Mouse (Mus musculus) megakaryocyte, embryonic 14.5 days (primary cell): ENCODE measurements around the gene Myom1. TPM values are rescaled to one million over a fixed set of nuclear protein-coding genes. Genes with fewer than 3 reads are reported as not detected.

Experiments
- H3K27me3 ChIP-seq: replicated peaks from 2 replicates; pipeline ENCODE3; 2012; ENCODE audit warnings: inconsistent platforms
- H3K36me3 ChIP-seq: replicated peaks from 2 replicates; pipeline ENCODE3; 2012; ENCODE audit warnings: low read length, inconsistent platforms, mixed read lengths
- H3K4me1 ChIP-seq: 2 replicates; pipeline ENCODE4 v1.6.1; 2012; ENCODE audit warnings: inconsistent platforms
- H3K4me3 ChIP-seq: replicated peaks from 2 replicates; pipeline ENCODE3; 2012; ENCODE audit warnings: moderate library complexity, mild to moderate bottlenecking, inconsistent platforms
- H3K9me3 ChIP-seq: 2 replicates; pipeline ENCODE4 v1.6.1; 2012; ENCODE audit warnings: inconsistent platforms
- FLI1 ChIP-seq: IDR thresholded peaks from 2 replicates; pipeline ENCODE4 v1.6.1; 2012; ENCODE audit warnings: low read length, inconsistent platforms, mixed read lengths
- GATA1 ChIP-seq: IDR thresholded peaks from 3 replicates; pipeline ENCODE4 v1.6.1; 2012; ENCODE audit warnings: mixed read lengths, low read length, inconsistent platforms, borderline replicate concordance
- polyA plus RNA-seq: library from polyadenylated mRNA; stranded (reverse); fragments of >175 nt; gene quantifications from 2 replicates; pipeline ENCODE4 v1.2.3, GENCODE M21; 2012; ENCODE audit warnings: low replicate concordance; ENCODE audit not compliant: insufficient read depth

Gene Myom1
- polyA plus RNA-seq, 1 experiment = 12.3 TPM

DNA sequence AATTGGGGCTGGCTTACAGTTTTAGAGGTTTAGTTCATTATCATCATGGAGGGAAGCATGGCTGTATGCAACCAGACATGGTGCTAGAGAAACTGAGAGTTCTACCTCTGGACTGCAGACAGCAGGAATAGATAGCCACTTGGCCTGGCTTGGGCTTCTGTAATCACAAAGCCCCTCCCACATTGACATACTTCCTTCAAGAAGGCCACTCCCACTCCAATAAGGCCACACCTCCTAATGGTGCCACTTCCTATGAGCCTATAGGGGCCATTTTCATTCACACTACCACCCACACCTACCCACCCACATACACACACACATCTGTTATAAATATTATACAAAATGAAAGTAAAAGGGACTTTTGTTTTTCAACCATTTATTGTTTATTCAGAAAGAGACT lies 129.8 kb downstream of the Myom1 start:
- H3K4me3 ChIP-seq = no peak overlapping the region
- peaks cover 65% of the 10 kb centered on the region for H3K4me1 ChIP-seq
- TF ChIP-seq FLI1 (no peak), GATA1 (no peak)
- no peaks in the 10 kb centered on the region for H3K27me3 ChIP-seq
- H3K9me3 ChIP-seq = peaks cover 4% of the 10 kb centered on the region; the same call in 1 of the 2 replicates
- H3K36me3 ChIP-seq = peaks cover 15% of the 10 kb centered on the region

DNA sequence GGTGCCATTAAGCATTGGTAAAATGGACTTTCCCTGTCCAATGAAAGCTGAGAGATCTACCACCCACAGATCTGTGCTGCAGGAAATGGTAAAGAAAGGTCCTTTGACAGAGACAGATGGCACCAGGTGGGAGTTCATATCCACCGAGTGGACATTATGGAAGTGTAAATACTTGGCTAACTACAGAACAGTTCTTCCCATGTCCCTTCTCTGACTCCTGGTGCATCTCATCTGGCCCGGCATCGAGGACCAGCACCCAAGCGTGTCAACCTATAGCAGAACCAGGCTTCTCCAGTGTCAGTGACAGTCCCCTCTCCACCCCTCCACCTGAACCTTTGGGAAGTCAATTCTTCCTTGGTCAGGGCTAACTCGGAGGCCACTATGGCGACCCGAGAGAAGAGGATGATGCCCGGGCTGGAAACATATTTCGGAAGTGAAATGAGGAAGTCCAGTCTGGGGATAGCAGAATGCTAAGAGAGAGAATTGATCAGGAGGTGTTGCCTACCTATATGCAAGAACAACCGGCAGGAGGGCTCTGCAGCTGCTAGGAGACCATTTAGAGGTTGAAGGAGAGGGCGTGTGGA lies 130.5 kb downstream of the Myom1 start:
- H3K4me1 ChIP-seq = peaks cover 60% of the 10 kb centered on the region
- H3K9me3 ChIP-seq = peaks cover 4% of the 10 kb centered on the region; the same call in 1 of the 2 replicates
- peaks cover 7% of the 10 kb centered on the region for H3K36me3 ChIP-seq
- no peak for TF ChIP-seq FLI1
- TF ChIP-seq GATA1 = no peak
- H3K27me3 ChIP-seq = no peaks in the 10 kb centered on the region
- H3K4me3 ChIP-seq = no peak overlapping the region

DNA sequence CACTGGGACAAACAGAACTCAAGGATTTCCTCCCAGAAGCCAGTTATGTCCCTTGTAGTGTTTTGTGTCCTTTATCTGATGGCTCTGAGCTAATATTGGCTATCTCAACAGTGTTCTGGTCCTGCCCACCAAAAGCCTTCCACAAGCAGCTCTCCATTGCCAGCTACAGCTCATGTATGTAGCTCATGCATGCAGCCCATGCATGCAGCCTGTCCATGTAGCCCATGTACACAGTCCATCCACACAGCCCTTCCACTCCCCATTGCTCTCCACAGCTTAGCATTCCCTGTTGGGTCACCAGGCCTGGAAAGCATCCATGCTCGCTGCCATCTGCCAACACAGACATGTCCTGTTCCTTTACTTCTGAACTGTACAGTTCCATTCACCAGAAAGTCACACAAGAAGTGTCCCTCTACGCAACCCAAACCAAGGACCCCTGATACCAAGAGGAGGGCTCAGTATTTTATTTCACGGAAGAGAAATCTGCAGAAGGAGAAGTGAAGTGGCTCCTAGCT lies 132.1 kb downstream of the Myom1 start:
- peaks cover 53% of the 10 kb centered on the region for H3K4me1 ChIP-seq
- no peak for TF ChIP-seq GATA1
- no peak for TF ChIP-seq FLI1
- H3K36me3 ChIP-seq = peaks cover 7% of the 10 kb centered on the region
- peaks cover 4% of the 10 kb centered on the region; the same call in 1 of the 2 replicates for H3K9me3 ChIP-seq
- H3K27me3 ChIP-seq = no peaks in the 10 kb centered on the region
- peak overlapping the region; percentile 59 for H3K4me3 ChIP-seq

DNA sequence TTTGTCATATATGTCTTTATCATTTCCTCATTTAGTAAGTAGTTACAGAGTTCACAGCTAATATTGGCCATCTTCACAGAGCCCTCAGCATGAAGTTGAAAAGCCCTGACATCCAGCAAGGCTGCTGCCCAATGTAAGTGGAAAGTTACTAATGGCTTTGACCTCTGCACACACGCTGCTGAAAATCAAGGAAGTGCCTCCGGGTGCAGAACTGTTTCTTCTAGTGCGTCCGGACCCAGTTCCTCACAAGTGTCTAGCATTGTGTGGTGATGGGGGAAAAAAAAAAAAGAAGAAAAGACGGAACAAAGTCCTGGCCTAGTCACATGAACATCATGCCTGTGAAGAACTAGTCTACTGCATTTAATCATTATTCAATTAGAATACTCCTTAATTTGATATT lies 132.7 kb downstream of the Myom1 start:
- Histone ChIP-seq H3K9me3 (peaks cover 4% of the 10 kb centered on the region; the same call in 1 of the 2 replicates), H3K36me3 (peaks cover 5% of the 10 kb centered on the region), H3K27me3 (no peaks in the 10 kb centered on the region), H3K4me3 (no peak overlapping the region), H3K4me1 (peaks cover 47% of the 10 kb centered on the region)
- TF ChIP-seq GATA1 (no peak), FLI1 (no peak)

DNA sequence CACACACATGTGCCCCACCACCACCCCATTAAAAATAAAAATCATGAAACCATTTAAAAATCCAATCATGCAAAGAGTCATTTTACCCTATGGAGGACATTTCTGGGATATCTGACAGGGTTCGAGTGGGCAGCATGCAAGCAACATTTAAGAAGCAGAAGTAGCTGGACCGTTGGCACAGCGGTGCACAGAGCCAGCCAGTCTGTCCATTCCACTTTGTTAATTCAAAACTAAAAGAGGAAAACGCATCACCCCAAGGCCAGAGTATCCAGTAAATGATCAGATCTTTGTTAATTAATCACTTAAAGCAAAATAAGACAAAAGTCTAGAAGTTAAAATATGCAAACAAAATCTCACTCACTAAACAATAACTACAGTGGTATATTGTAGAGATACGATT lies 133.4 kb downstream of the Myom1 start:
- no peak overlapping the region for H3K4me3 ChIP-seq
- peaks cover 44% of the 10 kb centered on the region for H3K4me1 ChIP-seq
- peaks cover 2% of the 10 kb centered on the region for H3K36me3 ChIP-seq
- no peaks in the 10 kb centered on the region for H3K27me3 ChIP-seq
- TF ChIP-seq FLI1 = no peak
- TF ChIP-seq GATA1 = no peak
- peaks cover 4% of the 10 kb centered on the region; the same call in 1 of the 2 replicates for H3K9me3 ChIP-seq

DNA sequence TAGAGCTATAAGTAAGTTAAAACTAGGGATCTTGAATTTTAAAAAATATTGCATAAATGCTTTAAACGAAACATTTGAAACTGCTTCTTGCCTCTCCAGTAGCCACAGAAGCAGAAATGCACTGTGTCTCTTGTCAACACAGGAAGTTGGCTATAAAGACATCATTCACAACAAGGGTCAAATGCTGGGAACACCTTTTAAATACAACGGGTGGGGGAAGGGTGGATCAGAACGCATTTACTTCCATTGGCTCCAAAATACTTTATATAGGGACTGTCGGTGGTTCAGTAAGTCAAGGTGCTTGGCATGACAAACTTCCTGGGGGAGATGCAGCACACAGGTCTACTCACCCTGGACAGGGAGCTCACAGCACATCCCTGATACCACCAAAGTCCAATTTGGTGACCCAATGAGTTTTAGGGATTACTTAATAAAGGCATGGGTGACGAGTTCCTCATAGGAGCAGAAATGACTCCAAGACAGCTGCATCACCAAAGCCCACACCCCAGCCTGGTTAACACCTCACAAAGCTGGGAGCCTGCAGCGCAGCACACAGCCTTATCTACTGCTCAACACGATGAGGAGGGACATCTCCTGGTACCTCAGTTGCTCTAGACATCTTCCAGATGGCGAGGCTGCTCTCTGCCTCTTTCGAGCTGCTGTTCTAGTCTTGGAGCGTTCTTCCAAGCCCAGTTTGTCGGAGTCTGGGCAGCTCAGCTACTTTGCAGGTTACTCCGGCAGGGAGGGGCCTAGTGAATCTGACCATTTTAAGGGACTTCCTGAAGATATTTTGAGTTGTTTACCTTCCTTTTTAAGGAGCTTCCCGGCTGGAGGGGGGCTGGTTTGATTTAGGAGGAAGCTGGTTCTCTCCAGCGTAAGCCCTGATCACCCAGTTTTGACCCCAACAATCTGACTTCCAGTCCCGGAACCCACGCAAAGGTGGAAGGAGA lies 134.2 kb downstream of the Myom1 start:
- Histone ChIP-seq H3K36me3 (peaks cover 2% of the 10 kb centered on the region), H3K9me3 (peaks cover 4% of the 10 kb centered on the region; the same call in 1 of the 2 replicates), H3K27me3 (peaks cover 3% of the 10 kb centered on the region), H3K4me1 (peaks cover 47% of the 10 kb centered on the region), H3K4me3 (no peak overlapping the region)
- no peak for TF ChIP-seq FLI1
- TF ChIP-seq GATA1 = no peak

DNA sequence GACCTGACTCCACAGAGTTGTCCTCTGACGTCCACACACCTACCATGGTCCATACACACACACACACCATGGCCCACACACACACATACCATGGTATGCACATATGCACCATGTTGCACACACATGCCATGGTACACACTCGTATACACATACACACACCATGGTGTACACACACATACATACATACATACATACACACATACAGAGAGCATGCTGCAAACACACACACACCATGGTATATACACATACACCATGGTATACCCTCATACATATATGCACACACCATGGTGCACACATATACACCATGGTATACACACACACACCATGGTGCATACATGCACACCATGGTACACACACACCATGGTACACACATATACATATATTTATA lies 134.9 kb downstream of the Myom1 start:
- H3K4me1 ChIP-seq = peaks cover 43% of the 10 kb centered on the region
- peak overlapping the region; percentile 35 for H3K4me3 ChIP-seq
- TF ChIP-seq GATA1 (no peak), FLI1 (no peak)
- peaks cover 2% of the 10 kb centered on the region for H3K36me3 ChIP-seq
- H3K27me3 ChIP-seq = peaks cover 5% of the 10 kb centered on the region
- no peaks in the 10 kb centered on the region for H3K9me3 ChIP-seq

DNA sequence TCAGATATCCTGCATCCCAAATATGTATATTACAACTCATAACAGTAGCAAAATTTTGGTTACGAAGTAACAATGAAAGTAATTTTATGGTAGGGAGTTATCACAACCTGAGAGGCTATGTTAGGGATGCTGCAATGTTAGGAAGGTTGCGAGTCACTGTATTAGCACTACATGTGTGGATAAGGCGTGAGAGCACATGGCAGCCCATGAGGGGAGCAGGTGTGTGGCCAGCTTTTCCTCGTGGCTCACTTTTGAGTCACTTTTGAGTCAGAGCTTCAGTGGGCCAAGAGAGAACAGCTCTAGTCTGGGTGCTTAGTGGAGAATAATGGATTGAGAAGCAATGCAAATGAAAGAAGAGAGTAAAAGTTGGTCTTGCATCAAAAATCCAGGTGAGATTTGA lies 139.6 kb downstream of the Myom1 start:
- H3K4me1 ChIP-seq = peaks cover 38% of the 10 kb centered on the region

DNA sequence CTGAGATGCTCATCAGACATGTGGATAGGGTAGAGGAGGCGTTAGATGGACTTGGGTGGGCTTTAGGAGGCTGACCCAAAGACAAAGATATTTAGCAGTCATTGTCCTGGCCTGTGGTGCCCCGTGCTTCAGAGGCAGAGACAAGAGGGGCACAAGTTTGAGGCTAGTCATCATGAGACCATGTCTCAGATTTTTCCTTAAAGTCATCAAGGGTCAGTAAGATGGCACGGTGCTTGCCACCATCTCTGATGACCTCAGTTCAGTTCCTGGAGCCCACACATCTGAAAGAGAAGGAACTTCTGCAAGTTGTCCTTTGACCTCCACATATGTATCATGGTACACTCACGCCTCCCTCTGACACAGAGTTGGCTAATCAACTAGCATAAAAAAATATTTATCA lies 140.7 kb downstream of the Myom1 start:
- no peaks in the 10 kb centered on the region for H3K9me3 ChIP-seq
- no peaks in the 10 kb centered on the region for H3K36me3 ChIP-seq
- TF ChIP-seq GATA1 (no peak), FLI1 (no peak)
- H3K27me3 ChIP-seq = peaks cover 13% of the 10 kb centered on the region
- H3K4me3 ChIP-seq = no peak overlapping the region
- peaks cover 34% of the 10 kb centered on the region for H3K4me1 ChIP-seq

More for the DNA sequence above, 139.6 kb downstream of the Myom1 start:
- TF ChIP-seq GATA1 (no peak), FLI1 (no peak)
- Histone ChIP-seq H3K9me3 (no peaks in the 10 kb centered on the region), H3K4me3 (no peak overlapping the region), H3K27me3 (peaks cover 13% of the 10 kb centered on the region), H3K36me3 (no peaks in the 10 kb centered on the region)
